Mouse (Mus musculus) heart, embryonic 15.5 days (tissue): ENCODE measurements around the gene Vsnl1. TPM values are rescaled to one million over a fixed set of nuclear protein-coding genes. Genes with fewer than 3 reads are reported as not detected.

Source experiments
- ATAC-seq: fragments of 200-750 bp; cut with Nextera tagmentation; replicated peaks from 2 replicates; pipeline ENCODE4 v1.8.0; 2017; ENCODE audit warnings: low read depth, moderate TSS enrichment; ENCODE audit not compliant: insufficient number of reproducible peaks, insufficient read depth, low FRiP score
- H3K27ac ChIP-seq: fragments of 300-500 bp; sonication (generic); 2 replicates; pipeline ENCODE4 v1.5.1; 2015; ENCODE audit warnings: mild to moderate bottlenecking, inconsistent platforms
- H3K27me3 ChIP-seq: fragments of 300-500 bp; sonication (generic); 2 replicates; pipeline ENCODE4 v1.6.1; 2015; ENCODE audit warnings: inconsistent platforms
- H3K36me3 ChIP-seq: fragments of 300-500 bp; sonication (generic); 2 replicates; pipeline ENCODE4 v1.6.1; 2015; ENCODE audit warnings: mild to moderate bottlenecking, inconsistent platforms
- H3K4me1 ChIP-seq: fragments of 300-500 bp; sonication (generic); replicated peaks from 2 replicates; pipeline ENCODE4 v1.6.1; 2015; ENCODE audit warnings: inconsistent platforms
- H3K4me2 ChIP-seq: fragments of 300-500 bp; sonication (generic); 2 replicates; pipeline ENCODE4 v1.6.1; 2015; ENCODE audit warnings: inconsistent platforms, mild to moderate bottlenecking, moderate library complexity
- H3K4me3 ChIP-seq: fragments of 300-500 bp; sonication (generic); 2 replicates; pipeline ENCODE4 v1.5.1; 2015; ENCODE audit warnings: mild to moderate bottlenecking, inconsistent platforms
- H3K9ac ChIP-seq: fragments of 300-500 bp; sonication (generic); 2 replicates; pipeline ENCODE4 v1.6.1; 2015; ENCODE audit warnings: mild to moderate bottlenecking, inconsistent platforms
- H3K9me3 ChIP-seq: fragments of 300-500 bp; sonication (generic); replicated peaks from 2 replicates; pipeline ENCODE4 v1.6.1; 2016; ENCODE audit warnings: inconsistent platforms
- WGBS: fragments of 180-500 bp; shearing (Covaris S2); methylation state at CpG from one replicate; pipeline ENCODE4 v1.1.7; 2015; ENCODE audit warnings: mixed read lengths; 5-methylcytosine and 5-hydroxymethylcytosine counted together
- polyA plus RNA-seq: library from polyadenylated mRNA; unstranded; fragments of >200 nt; fragmentation: Nextera tagmentation; extraction: Ambion mirVana; gene quantifications from 2 replicates; pipeline ENCODE4 v1.2.1, GENCODE M21; 2015

Vsnl1 gene
- polyA plus RNA-seq, 1 experiment from 2014 or later: 9.9 TPM

- H3K27ac ChIP-seq: no peak overlapping the region
- no peaks in the 10 kb centered on the region for H3K36me3 ChIP-seq
- no peak overlapping the region for H3K4me3 ChIP-seq
- no peaks in the 10 kb centered on the region for H3K4me1 ChIP-seq
- ATAC-seq: no peak
- WGBS: 47% methylated on average over 2 of the region's 2 CpGs
- no peaks in the 10 kb centered on the region for H3K27me3 ChIP-seq
- H3K9ac ChIP-seq: no peak overlapping the region
- H3K4me2 ChIP-seq: no peak overlapping the region
- H3K9me3 ChIP-seq: no peaks in the 10 kb centered on the region
Measured at GRCm38 (mm10) chr12:11379396-11379795, 57.0 kb downstream of the Vsnl1 start.

DNA sequence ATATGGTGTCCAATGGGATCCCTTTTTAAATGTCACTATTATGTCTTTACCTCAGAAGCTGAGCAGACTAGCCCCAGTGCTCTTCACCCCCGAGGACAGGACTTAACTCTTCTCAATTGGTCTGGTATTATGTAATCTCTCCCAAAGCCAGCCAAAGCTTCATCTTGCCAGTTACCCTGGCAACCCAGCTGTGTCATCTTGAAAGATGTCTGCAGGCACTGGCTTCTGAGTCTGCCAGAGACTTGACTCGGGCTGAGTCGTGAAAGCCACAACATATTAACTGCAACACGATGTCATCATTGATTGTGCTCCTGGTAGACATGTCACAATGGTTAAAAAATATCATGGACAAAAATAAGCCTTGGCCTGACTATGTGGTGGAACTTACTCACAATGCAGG lies 66.4 kb downstream of the Vsnl1 start:
- no peak for ATAC-seq

DNA sequence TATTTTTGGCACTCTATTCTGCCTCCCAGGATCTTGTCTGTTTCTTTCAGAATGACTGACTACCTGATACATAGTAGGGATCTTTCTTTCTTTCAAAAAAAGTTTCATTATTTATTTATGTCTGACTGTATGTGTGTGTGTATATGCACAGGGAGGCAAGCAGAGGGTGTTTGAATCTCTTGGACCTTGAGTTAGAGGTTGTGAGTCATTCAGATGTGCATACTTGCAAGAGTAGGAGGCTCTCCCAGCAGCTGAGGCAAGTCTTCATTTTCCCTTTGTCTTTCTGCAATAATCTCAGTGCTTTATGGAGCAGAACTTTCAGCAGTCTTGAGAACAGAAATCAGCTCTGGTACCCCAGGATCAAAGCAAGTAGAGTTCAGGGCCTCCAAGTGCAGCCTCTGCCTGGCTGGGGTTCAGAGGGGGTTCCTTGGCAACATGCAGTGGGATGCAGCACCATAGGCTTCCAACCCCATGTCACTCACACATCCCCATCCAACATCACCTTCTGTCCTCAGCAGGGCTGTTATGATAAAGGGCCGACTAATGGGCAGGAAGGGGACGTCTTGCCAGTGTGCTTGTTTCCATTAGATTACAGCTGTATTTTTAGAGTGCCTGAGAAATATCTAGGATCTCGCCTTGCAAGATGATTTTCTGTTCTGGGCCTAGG lies 69.2 kb downstream of the Vsnl1 start:
- WGBS: 11% methylated on average over 3 of the region's 3 CpGs
- no peaks in the 10 kb centered on the region for H3K36me3 ChIP-seq
- H3K27ac ChIP-seq: no peak overlapping the region
- H3K4me1 ChIP-seq: no peaks in the 10 kb centered on the region
- no peak overlapping the region for H3K4me2 ChIP-seq
- no peak overlapping the region for H3K4me3 ChIP-seq
- no peaks in the 10 kb centered on the region for H3K27me3 ChIP-seq
- H3K9me3 ChIP-seq: no peaks in the 10 kb centered on the region
- no peak overlapping the region for H3K9ac ChIP-seq
- peak; percentile 43; the same call in 1 of the 2 replicates for ATAC-seq

More for the DNA sequence above, 66.4 kb downstream of the Vsnl1 start:
- Histone ChIP-seq H3K4me1 (no peaks in the 10 kb centered on the region), H3K4me2 (no peak overlapping the region), H3K36me3 (no peaks in the 10 kb centered on the region), H3K27me3 (no peaks in the 10 kb centered on the region), H3K9ac (no peak overlapping the region), H3K27ac (no peak overlapping the region), H3K9me3 (no peaks in the 10 kb centered on the region), H3K4me3 (no peak overlapping the region)
- 43% methylated on average over 4 of the region's 4 CpGs for WGBS

- no peak overlapping the region for H3K9ac ChIP-seq
- H3K27ac ChIP-seq: no peak overlapping the region
- no peaks in the 10 kb centered on the region for H3K9me3 ChIP-seq
- no peak overlapping the region for H3K4me3 ChIP-seq
- 49% methylated on average over 6 of the region's 6 CpGs for WGBS
- no peaks in the 10 kb centered on the region for H3K4me1 ChIP-seq
- H3K36me3 ChIP-seq: no peaks in the 10 kb centered on the region
- no peak overlapping the region for H3K4me2 ChIP-seq
- no peaks in the 10 kb centered on the region for H3K27me3 ChIP-seq
- ATAC-seq: no peak
Measured at GRCm38 (mm10) chr12:11364870-11365269, 71.5 kb downstream of the Vsnl1 start.

- no peaks in the 10 kb centered on the region for H3K9me3 ChIP-seq
- no peak overlapping the region for H3K9ac ChIP-seq
- H3K27me3 ChIP-seq: no peaks in the 10 kb centered on the region
- 87% methylated on average over 6 of the region's 6 CpGs for WGBS
- no peak overlapping the region for H3K4me3 ChIP-seq
- H3K4me2 ChIP-seq: no peak overlapping the region
- no peak overlapping the region for H3K27ac ChIP-seq
- H3K4me1 ChIP-seq: no peaks in the 10 kb centered on the region
- no peaks in the 10 kb centered on the region for H3K36me3 ChIP-seq
- no peak for ATAC-seq
Measured at GRCm38 (mm10) chr12:11362435-11362834, 74.0 kb downstream of the Vsnl1 start.

DNA sequence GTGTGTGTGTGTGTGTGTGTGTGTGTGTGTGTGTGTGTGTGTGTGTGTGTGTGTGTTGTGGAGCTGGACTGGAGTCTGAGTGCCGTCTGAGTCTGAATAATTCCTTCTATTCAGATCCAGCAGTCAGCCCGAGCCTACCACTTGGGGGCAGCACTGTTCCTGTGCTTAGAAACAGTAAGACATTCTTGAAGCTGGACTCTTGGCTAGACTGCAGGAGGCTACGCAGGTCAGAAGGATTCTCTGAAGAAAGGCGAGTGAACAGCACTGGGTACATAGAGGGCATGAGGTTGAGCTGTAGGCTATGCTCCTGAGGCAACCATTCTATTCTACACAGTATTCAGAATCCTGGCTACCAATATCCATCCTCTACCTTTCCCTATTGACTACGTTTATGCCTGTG lies 85.5 kb downstream of the Vsnl1 start:
- Histone ChIP-seq H3K4me2 (no peak overlapping the region), H3K9me3 (no peaks in the 10 kb centered on the region), H3K9ac (no peak overlapping the region), H3K27me3 (no peaks in the 10 kb centered on the region), H3K4me3 (no peak overlapping the region), H3K27ac (no peak overlapping the region), H3K36me3 (no peaks in the 10 kb centered on the region), H3K4me1 (no peaks in the 10 kb centered on the region)
- WGBS: 29% methylated on average over 5 of the region's 5 CpGs
- ATAC-seq: no peak

DNA sequence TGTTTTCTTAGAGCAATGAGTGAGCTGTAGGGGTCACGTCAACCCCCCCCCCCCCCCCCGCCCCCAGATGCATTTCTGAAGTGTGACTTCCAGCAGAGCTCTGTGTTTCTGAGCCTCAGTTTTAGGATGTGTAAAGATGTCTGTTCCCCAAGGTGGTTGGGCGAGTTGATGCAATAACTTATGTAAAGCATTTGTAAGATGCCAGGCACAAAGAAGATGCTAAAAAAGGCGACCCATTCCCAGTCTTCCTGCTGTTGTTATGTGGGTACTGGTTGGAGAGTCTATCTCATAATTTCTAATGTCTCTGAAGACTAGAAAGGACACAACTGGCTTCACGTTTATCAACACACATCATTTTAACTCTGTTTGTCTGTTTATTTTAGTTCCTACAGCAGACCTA lies 86.5 kb downstream of the Vsnl1 start:
- H3K27ac ChIP-seq: no peak overlapping the region
- no peak for ATAC-seq
- WGBS: 51% methylated on average over 5 of the region's 5 CpGs

DNA sequence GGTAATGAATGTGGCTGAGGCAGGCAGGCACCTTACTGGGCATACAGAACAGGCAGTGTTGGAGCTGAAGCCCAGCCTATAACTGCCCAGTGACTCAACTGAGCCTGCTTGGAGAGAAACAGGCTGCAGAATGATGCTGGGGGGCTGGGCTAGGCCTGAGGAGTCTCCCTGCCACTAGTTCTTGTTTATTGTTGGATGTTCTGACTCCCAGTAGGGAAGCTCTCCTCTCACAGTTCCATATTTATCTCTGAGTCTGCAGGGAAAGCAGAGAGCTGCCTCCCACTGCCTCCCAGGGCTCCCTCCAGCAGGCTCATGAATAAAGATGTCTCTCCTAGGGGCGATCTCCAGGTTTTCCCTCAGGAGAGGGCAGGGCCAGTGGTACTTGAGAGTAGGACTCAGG lies 88.0 kb downstream of the Vsnl1 start:
- Histone ChIP-seq H3K36me3 (no peaks in the 10 kb centered on the region), H3K27me3 (no peaks in the 10 kb centered on the region), H3K4me1 (no peaks in the 10 kb centered on the region), H3K4me3 (no peak overlapping the region), H3K9me3 (no peaks in the 10 kb centered on the region), H3K27ac (no peak overlapping the region), H3K9ac (no peak overlapping the region), H3K4me2 (no peak overlapping the region)
- ATAC-seq: no peak
- WGBS: 17% methylated on average over 1 of the region's 1 CpGs

More for the DNA sequence above, 86.5 kb downstream of the Vsnl1 start:
- H3K36me3 ChIP-seq: no peaks in the 10 kb centered on the region
- no peak overlapping the region for H3K4me3 ChIP-seq
- no peaks in the 10 kb centered on the region for H3K9me3 ChIP-seq
- no peak overlapping the region for H3K9ac ChIP-seq
- H3K27me3 ChIP-seq: no peaks in the 10 kb centered on the region
- no peak overlapping the region for H3K4me2 ChIP-seq
- H3K4me1 ChIP-seq: no peaks in the 10 kb centered on the region

DNA sequence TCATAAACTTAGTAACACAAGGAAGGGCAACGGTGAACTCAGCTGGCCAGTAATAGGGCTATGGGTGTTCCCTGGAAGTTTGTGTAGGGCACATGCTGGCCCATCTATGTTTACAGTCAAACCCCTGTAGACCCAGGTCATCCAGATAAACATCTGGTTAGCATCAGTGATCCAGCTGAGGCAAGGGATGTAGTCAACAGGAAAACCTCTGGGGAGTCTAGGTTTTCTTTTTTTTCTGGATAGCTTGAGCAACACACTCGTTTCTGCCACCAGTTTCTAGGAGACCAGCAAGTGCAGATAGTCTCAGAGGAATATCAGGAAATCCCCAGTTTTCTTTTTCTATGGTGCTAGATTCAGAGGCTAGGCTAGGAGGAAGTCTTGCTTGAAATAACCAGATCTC lies 90.5 kb downstream of the Vsnl1 start:
- no peaks in the 10 kb centered on the region for H3K36me3 ChIP-seq
- ATAC-seq: no peak
- H3K4me3 ChIP-seq: no peak overlapping the region
- H3K27ac ChIP-seq: no peak overlapping the region
- no peak overlapping the region for H3K4me2 ChIP-seq
- no peak overlapping the region for H3K9ac ChIP-seq
- H3K9me3 ChIP-seq: no peaks in the 10 kb centered on the region
- 52% methylated on average over 2 of the region's 2 CpGs for WGBS
- no peaks in the 10 kb centered on the region for H3K27me3 ChIP-seq
- no peaks in the 10 kb centered on the region for H3K4me1 ChIP-seq

GRCm38 (mm10) chr12:11342020-11342600 lies 94.3 kb downstream of the Vsnl1 start:
- no peak overlapping the region for H3K4me2 ChIP-seq
- ATAC-seq: no peak
- H3K4me3 ChIP-seq: no peak overlapping the region
- H3K9me3 ChIP-seq: no peaks in the 10 kb centered on the region
- no peaks in the 10 kb centered on the region for H3K27me3 ChIP-seq
- H3K9ac ChIP-seq: no peak overlapping the region
- WGBS: 57% methylated on average over 6 of the region's 6 CpGs
- H3K4me1 ChIP-seq: no peaks in the 10 kb centered on the region
- H3K27ac ChIP-seq: no peak overlapping the region
- H3K36me3 ChIP-seq: no peaks in the 10 kb centered on the region

DNA sequence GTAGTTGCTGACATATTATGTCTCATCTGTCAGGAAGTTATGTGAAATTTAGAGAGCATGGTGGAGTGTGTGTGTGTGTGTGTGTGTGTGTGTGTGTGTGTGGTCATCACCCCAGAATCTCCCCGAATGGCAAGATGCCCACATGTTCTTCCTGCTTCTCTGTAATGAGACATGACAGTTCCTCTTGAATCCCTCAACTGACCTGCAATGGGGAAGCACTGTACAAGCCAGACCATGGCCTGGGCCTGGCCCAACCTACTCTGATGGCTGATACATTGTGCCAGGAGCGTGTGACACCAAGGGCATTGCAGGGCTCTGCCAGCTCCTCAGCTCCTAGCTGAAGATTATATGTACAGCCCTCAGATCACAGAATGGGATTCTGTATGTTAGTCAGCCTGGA lies 98.2 kb downstream of the Vsnl1 start:
- 69% methylated on average over 2 of the region's 2 CpGs for WGBS
- no peak overlapping the region for H3K27ac ChIP-seq

DNA sequence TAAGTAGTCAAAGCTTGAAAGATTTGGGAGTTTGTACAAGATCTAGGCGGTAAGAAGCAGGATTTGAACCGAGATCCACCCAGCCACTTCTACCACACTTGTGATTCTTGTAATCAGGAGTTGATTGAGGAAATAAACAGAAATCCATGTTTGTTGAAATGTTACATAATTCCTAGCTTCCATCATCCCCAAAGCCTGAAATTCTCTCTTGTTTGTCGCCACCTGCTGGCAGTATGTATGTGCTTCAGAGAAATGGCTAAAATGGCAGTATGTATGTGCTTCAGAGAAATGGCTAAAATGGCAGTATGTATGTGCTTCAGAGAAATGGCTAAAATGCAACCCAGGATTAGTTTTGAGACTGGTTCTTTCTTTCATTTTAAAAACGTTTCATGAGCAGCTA lies 99.6 kb downstream of the Vsnl1 start:
- Histone ChIP-seq H3K4me2 (no peak overlapping the region), H3K9me3 (no peaks in the 10 kb centered on the region), H3K36me3 (no peaks in the 10 kb centered on the region), H3K27ac (no peak overlapping the region), H3K4me1 (no peaks in the 10 kb centered on the region), H3K4me3 (no peak overlapping the region), H3K27me3 (no peaks in the 10 kb centered on the region), H3K9ac (no peak overlapping the region)
- 42% methylated on average over 4 of the region's 4 CpGs for WGBS
- ATAC-seq: no peak

More for the DNA sequence above, 98.2 kb downstream of the Vsnl1 start:
- Histone ChIP-seq H3K4me2 (no peak overlapping the region), H3K36me3 (no peaks in the 10 kb centered on the region), H3K9ac (no peak overlapping the region), H3K4me3 (no peak overlapping the region), H3K4me1 (no peaks in the 10 kb centered on the region), H3K27me3 (no peaks in the 10 kb centered on the region), H3K9me3 (no peaks in the 10 kb centered on the region)
- no peak for ATAC-seq
